Mouse (Mus musculus) bone marrow, adult 2 months (tissue): ENCODE results near the gene Lgals1. TPM values are rescaled to one million over a fixed set of nuclear protein-coding genes. Genes with fewer than 3 reads are reported as not detected.

Experiments
- H3K27ac ChIP-seq: fragments of 200-500 bp; 2 replicates; pipeline ENCODE4 v1.5.1; 2012; ENCODE audit warnings: low read depth, mild to moderate bottlenecking, control low read depth, inconsistent platforms, low read length; ENCODE audit not compliant: control insufficient read depth, poor library complexity, insufficient read depth
- H3K4me1 ChIP-seq: fragments of 200-500 bp; 2 replicates; pipeline ENCODE4 v1.6.1; 2011; ENCODE audit warnings: low read length; ENCODE audit not compliant: control insufficient read depth, insufficient read depth
- H3K4me3 ChIP-seq: fragments of 200-500 bp; replicated peaks from 2 replicates; pipeline ENCODE3; 2011; ENCODE audit warnings: mild to moderate bottlenecking, low read depth, low read length, control low read depth; ENCODE audit not compliant: control insufficient read depth
- CTCF ChIP-seq: fragments of 200-500 bp; IDR thresholded peaks from 2 replicates; pipeline ENCODE4 v1.5.1; 2011; ENCODE audit warnings: low read length, control low read depth; ENCODE audit not compliant: control insufficient read depth, insufficient read depth
- POLR2A ChIP-seq: fragments of 200-500 bp; IDR thresholded peaks from 2 replicates; pipeline ENCODE4 v1.6.1; 2011; ENCODE audit warnings: low read depth, mild to moderate bottlenecking, control low read depth, low read length, borderline replicate concordance; ENCODE audit not compliant: control insufficient read depth
- WGBS: fragments of 180-500 bp; shearing (Covaris S2); methylation state at CpG from one replicate; pipeline ENCODE4 v1.1.7; 2018; 5-methylcytosine and 5-hydroxymethylcytosine counted together
- polyA plus RNA-seq: library from polyadenylated mRNA; stranded (reverse); fragments of >200 nt; gene quantifications from 2 replicates; pipeline ENCODE4 v1.2.4, GENCODE M21; 2011; ENCODE audit warnings: low replicate concordance; ENCODE audit not compliant: missing spikeins, insufficient read depth, insufficient read length

Lgals1 gene
- polyA plus RNA-seq, 1 experiment, result 222 TPM

DNA sequence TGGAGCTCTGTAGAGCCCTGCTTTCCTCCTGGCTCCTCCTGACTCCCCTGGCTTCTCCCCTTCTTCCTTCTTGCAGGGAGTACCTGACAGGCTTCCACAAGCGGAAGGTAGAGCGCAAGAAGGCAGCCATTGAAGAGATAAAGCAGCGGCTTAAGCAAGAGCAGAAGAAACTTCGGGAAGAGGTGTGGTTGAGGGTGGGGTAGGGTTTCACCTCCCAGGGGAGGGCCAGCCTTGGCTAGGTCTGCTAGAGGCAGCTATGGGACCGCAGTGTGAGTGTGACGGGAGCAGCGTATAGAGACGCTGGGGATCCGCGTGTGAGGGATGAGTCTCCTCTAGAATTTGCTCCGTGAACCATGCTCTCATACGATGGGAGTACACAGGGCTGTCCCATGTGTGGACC, 9.9 kb downstream of the Lgals1 start:
- TF ChIP-seq CTCF, result no peak
- TF ChIP-seq POLR2A, result no peak
- Histone ChIP-seq H3K4me3 (no peak overlapping the region), H3K27ac (no peak overlapping the region), H3K4me1 (peaks cover 1% of the 10 kb centered on the region; the same call in 1 of the 2 replicates)
- 82% methylated on average over 12 of the region's 12 CpGs for WGBS

DNA sequence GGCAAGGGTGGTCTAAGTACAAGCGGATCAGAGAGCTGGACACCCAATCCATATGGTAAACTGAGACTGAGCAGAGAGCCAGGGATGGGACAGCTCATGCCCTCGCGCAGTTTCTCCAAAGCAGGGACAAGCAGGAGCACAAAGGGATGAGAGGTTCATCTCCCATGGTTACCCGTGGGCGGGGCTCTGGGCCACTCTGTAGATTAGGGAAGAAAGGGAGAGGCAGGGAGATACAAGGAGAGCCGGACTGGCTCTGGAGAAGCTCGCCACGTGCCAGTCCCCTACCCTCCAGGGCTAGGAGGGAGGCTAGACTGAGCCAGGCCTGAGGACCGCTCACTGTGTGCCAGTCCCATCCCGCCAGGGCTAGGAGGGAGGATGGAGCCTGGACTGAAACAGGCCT, 10.8 kb downstream of the Lgals1 start:
- H3K27ac ChIP-seq, result no peak overlapping the region
- WGBS, result 89% methylated on average over 10 of the region's 10 CpGs

DNA sequence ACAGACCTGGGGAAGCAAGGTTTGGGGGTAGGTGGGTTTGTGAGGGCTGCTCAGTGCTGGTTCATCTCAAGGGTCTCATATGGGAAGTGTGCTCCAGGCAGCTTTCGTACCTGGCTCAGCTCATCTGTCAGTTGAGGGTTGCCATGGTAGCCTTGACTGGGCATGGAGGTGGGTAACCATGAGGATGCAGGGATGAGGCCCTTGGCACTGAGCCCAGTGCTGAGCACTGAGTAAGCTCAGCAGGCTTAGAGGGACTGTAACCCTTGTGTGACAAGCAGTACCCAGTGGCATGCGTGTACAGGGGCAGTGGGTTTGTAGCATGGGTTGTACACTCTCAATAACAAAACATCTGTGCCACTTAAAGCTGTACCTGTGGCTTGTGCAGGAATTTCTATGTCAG, 11.4 kb downstream of the Lgals1 start:
- Histone ChIP-seq H3K4me1 (peaks cover 1% of the 10 kb centered on the region; the same call in 1 of the 2 replicates), H3K27ac (no peak overlapping the region), H3K4me3 (no peak overlapping the region)
- WGBS, result 86% methylated on average over 2 of the region's 2 CpGs
- no peak for TF ChIP-seq CTCF

More for the DNA sequence above, 10.8 kb downstream of the Lgals1 start:
- TF ChIP-seq CTCF (no peak), POLR2A (no peak)
- no peak overlapping the region for H3K4me3 ChIP-seq
- peaks cover 1% of the 10 kb centered on the region; the same call in 1 of the 2 replicates for H3K4me1 ChIP-seq

DNA sequence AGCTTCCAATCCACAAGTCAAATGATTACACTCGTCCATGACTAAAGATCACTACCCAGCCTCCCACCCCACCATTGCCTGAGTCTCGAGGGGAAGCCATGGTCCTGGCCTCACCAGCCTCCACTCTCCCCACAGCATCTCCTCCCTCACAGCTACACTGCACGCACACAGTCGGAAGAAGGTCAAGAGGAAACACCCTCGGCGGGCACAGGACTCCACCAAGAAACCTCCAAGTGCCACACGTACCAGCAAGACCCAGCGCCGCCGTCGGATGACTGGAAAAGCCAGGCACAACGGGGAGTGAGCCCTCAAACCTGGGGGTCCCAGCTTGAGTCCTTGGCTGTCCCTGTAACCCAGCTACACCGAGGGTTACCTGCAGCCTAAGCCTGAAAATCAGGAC, 13.8 kb downstream of the Lgals1 start:
- 0 out of 2 replicates have a peak, but pooled peaks have one; percentile 6 for TF ChIP-seq POLR2A
- no peak for TF ChIP-seq CTCF

DNA sequence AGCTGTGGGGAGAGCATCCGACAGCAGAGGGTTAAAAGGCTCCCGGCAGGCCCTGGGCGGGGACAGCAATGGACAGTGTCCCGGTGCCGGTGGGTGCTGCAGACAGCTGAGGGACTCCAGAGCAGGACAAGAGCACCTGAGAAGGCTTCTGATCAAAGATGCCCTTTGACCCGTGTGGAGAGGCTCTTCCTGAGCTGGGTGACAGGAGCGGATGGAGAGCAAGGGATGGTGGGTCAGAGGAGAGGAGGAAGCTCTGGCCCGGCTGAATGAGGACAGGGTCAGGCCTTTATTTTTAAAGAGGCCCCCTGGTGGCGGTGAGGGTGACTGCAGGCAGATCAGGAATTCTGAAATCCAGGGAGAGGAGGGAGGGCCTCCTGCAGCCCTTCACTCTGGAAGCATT, 16.1 kb downstream of the Lgals1 start:
- TF ChIP-seq POLR2A, result no peak
- TF ChIP-seq CTCF, result peak; percentile 64
- 20% methylated on average over 9 of the region's 9 CpGs for WGBS
- no peak overlapping the region for H3K4me3 ChIP-seq

More for the DNA sequence above, 13.8 kb downstream of the Lgals1 start:
- Histone ChIP-seq H3K4me1 (peaks cover 1% of the 10 kb centered on the region; the same call in 1 of the 2 replicates), H3K27ac (no peak overlapping the region), H3K4me3 (no peak overlapping the region)
- WGBS, result 89% methylated on average over 13 of the region's 13 CpGs

DNA sequence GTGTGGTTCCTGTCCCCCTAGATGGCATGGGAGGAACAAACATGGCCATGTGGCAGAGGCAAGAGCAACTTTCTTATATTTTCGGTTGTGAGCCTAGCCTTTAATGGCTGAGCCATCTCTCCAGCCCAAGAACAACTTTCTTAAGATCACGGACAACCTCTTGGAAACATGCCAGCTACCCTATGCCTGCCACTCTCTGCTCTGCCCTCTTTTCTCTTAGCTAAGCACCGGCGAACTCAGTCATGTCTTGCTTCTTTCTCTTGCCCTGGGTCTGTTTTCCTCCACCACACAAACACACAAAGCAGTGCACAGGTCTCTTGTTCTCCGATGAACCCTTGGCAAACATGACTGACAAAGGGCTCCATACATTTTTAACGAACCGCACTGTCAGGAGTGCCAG, 19.7 kb downstream of the Lgals1 start:
- H3K4me1 ChIP-seq, result no peaks in the 10 kb centered on the region
- H3K27ac ChIP-seq, result no peak overlapping the region
- 69% methylated on average over 7 of the region's 7 CpGs for WGBS
- TF ChIP-seq POLR2A, result no peak
- TF ChIP-seq CTCF, result no peak
- H3K4me3 ChIP-seq, result no peak overlapping the region

More for the DNA sequence above, 16.1 kb downstream of the Lgals1 start:
- Histone ChIP-seq H3K4me1 (no peaks in the 10 kb centered on the region), H3K27ac (no peak overlapping the region)

DNA sequence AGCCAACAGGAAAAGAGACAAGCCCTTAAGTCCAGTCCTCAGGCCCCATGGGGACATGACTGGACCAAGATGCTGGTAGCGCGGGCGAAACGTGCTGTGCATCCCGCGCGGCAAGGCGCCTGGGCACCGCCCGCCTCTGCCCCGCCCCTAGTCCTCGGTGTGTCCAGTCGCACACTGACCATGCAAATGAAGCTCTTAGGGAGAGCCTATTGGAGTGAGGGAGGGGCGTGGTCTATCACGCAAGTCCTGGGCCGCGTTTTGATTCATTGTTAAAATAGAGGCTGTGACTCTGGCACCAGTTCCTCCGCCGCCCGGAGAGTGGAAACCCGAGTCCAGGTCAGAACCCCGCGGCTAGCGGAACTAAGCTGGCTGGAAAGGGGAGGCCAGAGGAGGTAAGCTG, 21.1 kb downstream of the Lgals1 start, which contains the start of gene Triobp:
Gene Triobp (plus strand): TSS at position 68 of the 400 bp plus-strand sequence.
- no peak for TF ChIP-seq POLR2A
- no peak for TF ChIP-seq CTCF
- WGBS, result under 1% methylated on average over 24 of the region's 24 CpGs
- Histone ChIP-seq H3K27ac (no peak within 1 kb of the TSS), H3K4me1 (no peaks in the 10 kb centered on the region), H3K4me3 (no peak within 1 kb of the TSS)

DNA sequence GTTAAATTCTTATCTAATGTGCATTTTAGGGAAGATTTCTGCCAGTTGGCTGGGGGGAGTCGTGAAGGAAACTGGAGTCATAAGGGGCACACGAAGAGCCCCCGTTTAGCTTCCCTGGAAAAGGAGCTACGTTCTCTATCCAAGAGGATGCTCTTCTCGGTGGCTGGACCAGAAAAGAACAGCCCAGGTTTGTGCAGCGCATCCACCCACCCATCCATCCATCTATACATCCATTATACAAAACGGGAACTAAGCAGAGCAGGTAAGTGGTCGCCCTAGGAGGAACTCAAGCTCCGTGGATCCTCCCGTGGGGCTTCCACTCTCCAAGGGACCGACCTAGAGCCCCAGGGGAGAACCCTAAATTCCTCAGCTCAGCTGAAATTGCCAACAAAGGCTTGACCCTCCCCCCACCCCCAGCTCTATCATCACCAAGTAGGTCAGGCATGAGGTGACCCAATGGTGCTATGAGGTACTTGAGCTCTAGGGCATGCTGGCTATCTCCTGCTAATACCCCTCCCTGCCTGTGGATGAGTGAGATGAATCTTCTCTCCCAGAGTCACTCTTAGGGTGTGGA, 21.7 kb downstream of the Lgals1 start:
- TF ChIP-seq POLR2A (no peak), CTCF (no peak)
- no peaks in the 10 kb centered on the region for H3K4me1 ChIP-seq
- 5% methylated on average over 11 of the region's 11 CpGs for WGBS
- no peak overlapping the region for H3K4me3 ChIP-seq
- H3K27ac ChIP-seq, result no peak overlapping the region

DNA sequence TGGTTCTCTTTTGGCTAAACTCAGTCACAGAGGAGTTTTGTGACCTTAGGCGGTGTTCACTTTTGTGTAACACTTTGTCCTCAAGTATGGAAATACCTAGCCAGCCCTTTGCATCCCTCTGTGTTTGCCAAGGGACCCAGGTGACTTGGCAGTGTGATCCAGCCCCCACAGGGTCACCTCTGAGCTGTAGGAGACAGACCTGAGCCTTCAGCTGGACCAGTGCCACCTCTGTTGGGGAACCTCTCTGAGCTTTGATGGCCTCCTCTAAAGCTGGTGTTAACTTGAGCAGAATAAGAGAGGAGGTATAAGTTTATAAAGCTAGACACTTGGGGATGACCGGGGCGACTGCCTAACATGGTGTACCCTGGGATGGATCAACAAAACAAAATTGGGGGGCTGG, 22.4 kb downstream of the Lgals1 start:
- Histone ChIP-seq H3K4me1 (no peaks in the 10 kb centered on the region), H3K27ac (no peak overlapping the region), H3K4me3 (no peak overlapping the region)
- WGBS, result 83% methylated on average over 3 of the region's 3 CpGs
- TF ChIP-seq POLR2A (no peak), CTCF (no peak)
